In genomic region chr6:71556826-71557225, GRCm38 (mm10) we compare ENCODE assay signal across 19 mouse cellular contexts.
"Had no signal": no experiment of that assay in that cellular context is flagged by ENCODE, and none has a peak within 500 bp of the region (broad histone marks: within the 10 kb centered on the region; RNA-seq: fewer than 3 reads in every experiment).

No protein-coding gene starts in this region.

- ATAC-seq: midbrain, embryonic 16.5 days had no signal

- DNase-seq: lung, adult 18-20 months; lung, embryonic 14.5 days; lung, postnatal 10 days; lung, postnatal 4 days; midbrain, embryonic 14.5 days; retina, postnatal 1 day; right cerebral cortex, adult 18-20 months; right cerebral cortex, postnatal 25 days; right cerebral cortex, postnatal 4 days; spleen, adult 18-20 months; thymus, adult 18-20 months; thymus, postnatal 14 days; thymus, postnatal 36 days had no signal

- H3K4me3 ChIP-seq: midbrain, embryonic 10.5 days; midbrain, embryonic 12.5 days; myocyte; neural tube, embryonic 13.5 days; neural tube, embryonic 15.5 days had no signal

- H3K9me3 ChIP-seq: midbrain, embryonic 10.5 days; midbrain, embryonic 12.5 days; neural tube, embryonic 13.5 days; neural tube, embryonic 15.5 days had no signal

- H3K9ac ChIP-seq: lung, embryonic 14.5 days; midbrain, embryonic 12.5 days; neural tube, embryonic 13.5 days; neural tube, embryonic 15.5 days had no signal

- H3K27me3 ChIP-seq: midbrain, embryonic 12.5 days; neural tube, embryonic 13.5 days; neural tube, embryonic 15.5 days had no signal

- H3K4me2 ChIP-seq: lung, embryonic 14.5 days; midbrain, embryonic 12.5 days; neural tube, embryonic 13.5 days; neural tube, embryonic 15.5 days had no signal

- H3K27ac ChIP-seq: midbrain, embryonic 10.5 days; midbrain, embryonic 12.5 days; neural tube, embryonic 13.5 days; neural tube, embryonic 15.5 days had no signal

- H3K4me1 ChIP-seq: midbrain, embryonic 10.5 days; midbrain, embryonic 12.5 days; neural tube, embryonic 13.5 days; neural tube, embryonic 15.5 days had no signal
